In genomic region chr9:37626103-37626567, GRCm38 (mm10) we compare ENCODE assay signal across 10 mouse cellular contexts. TPM values are rescaled to one million over a fixed set of nuclear protein-coding genes. Genes with fewer than 3 reads are reported as not detected.
DNase-seq lines count a peak whose midpoint lies in the region; ATAC-seq and TF ChIP-seq lines count a peak whose summit lies in the region.
"Had no signal": no experiment of that assay in that cellular context is flagged by ENCODE, and none has a peak within 500 bp of the region (broad histone marks: within the 10 kb centered on the region; RNA-seq: fewer than 3 reads in every experiment).

No protein-coding gene starts in this region.

- no peaks in the 10 kb centered on the region for H3K27me3 ChIP-seq in hindbrain, embryonic 15.5 days
- no peaks in the 10 kb centered on the region for H3K27me3 ChIP-seq in liver, embryonic 16.5 days (ENCODE audit: control insufficient read depth, insufficient read depth, low read depth, low read length)
- H3K27me3 ChIP-seq: embryonic facial prominence, embryonic 13.5 days had no signal

- no peaks in the 10 kb centered on the region for H3K36me3 ChIP-seq in hindbrain, embryonic 15.5 days
- no peaks in the 10 kb centered on the region for H3K36me3 ChIP-seq in liver, embryonic 16.5 days (ENCODE audit: control insufficient read depth, insufficient read depth)
- H3K36me3 ChIP-seq: embryonic facial prominence, embryonic 13.5 days had no signal

- peak overlapping the region; percentile 12; the same call in 1 of the 2 replicates for H3K9ac ChIP-seq in hindbrain, embryonic 15.5 days
- no peak overlapping the region for H3K9ac ChIP-seq in liver, embryonic 16.5 days (ENCODE audit: low read depth, low read length)
- H3K9ac ChIP-seq: embryonic facial prominence, embryonic 13.5 days had no signal

- no peak for TF ChIP-seq POLR2A in cortical plate, adult 2 months (IDR thresholded peaks at IDR 0.05; ENCODE audit: extremely low read depth, insufficient read depth, low read length)

- peak overlapping the region; percentile 56 for H3K27ac ChIP-seq in cortical plate, adult 2 months (ENCODE audit: insufficient read depth, low read length)
- H3K27ac ChIP-seq in hindbrain, embryonic 15.5 days (replicated peaks), result peak overlapping the region; percentile 83
- H3K27ac ChIP-seq in liver, embryonic 16.5 days (ENCODE audit: low read length), result no peak overlapping the region
- H3K27ac ChIP-seq: embryonic facial prominence, embryonic 13.5 days; kidney, postnatal 0 days had no signal

- peak; percentile 21 to 22 for DNase-seq in heart, adult 18-20 months
- no peak for DNase-seq in heart, postnatal 25 days (ENCODE audit: low spot score)
- DNase-seq in adipocyte (ENCODE audit: low spot score), result no peak
- DNase-seq in spleen, postnatal 36 days (ENCODE audit: low spot score in 2 of 2), result no peak

- no peak overlapping the region for H3K4me3 ChIP-seq in cortical plate, adult 2 months (ENCODE audit: insufficient read depth, low read length)
- H3K4me3 ChIP-seq in hindbrain, embryonic 15.5 days, result peak overlapping the region; percentile 12; the same call in 1 of the 2 replicates
- H3K4me3 ChIP-seq in liver, embryonic 16.5 days (ENCODE audit: low read depth, low read length), result no peak overlapping the region
- H3K4me3 ChIP-seq: embryonic facial prominence, embryonic 13.5 days had no signal

- H3K9me3 ChIP-seq in hindbrain, embryonic 15.5 days, result no peaks in the 10 kb centered on the region
- no peaks in the 10 kb centered on the region for H3K9me3 ChIP-seq in liver, embryonic 16.5 days (replicated peaks; ENCODE audit: control insufficient read depth, low read length)
- H3K9me3 ChIP-seq: embryonic facial prominence, embryonic 13.5 days had no signal

- 3% methylated on average over 3 of the region's 3 CpGs for WGBS in hindbrain, embryonic 15.5 days
- 38% methylated on average over 3 of the region's 3 CpGs for WGBS in liver, embryonic 16.5 days (ENCODE audit: insufficient replicate concordance)

- no peak for TF ChIP-seq CTCF in cortical plate, adult 2 months (IDR thresholded peaks at IDR 0.05; ENCODE audit: extremely low read depth, insufficient read depth, low read length)

- ATAC-seq in hindbrain, embryonic 15.5 days (ENCODE audit: low FRiP score, low read depth), result peak; percentile 70
- ATAC-seq in liver, embryonic 16.5 days (ENCODE audit: low read depth), result peak; percentile 48; the same call in 1 of the 2 replicates
- ATAC-seq in erythroblast, adult 5-6 weeks (replicated peaks; ENCODE audit: low FRiP score, poor library complexity, severe bottlenecking), result no peak

- H3K4me2 ChIP-seq in hindbrain, embryonic 15.5 days, result peak overlapping the region; percentile 37
- no peak overlapping the region for H3K4me2 ChIP-seq in liver, embryonic 16.5 days (ENCODE audit: low read depth, low read length)
- H3K4me2 ChIP-seq: embryonic facial prominence, embryonic 13.5 days had no signal

- H3K4me1 ChIP-seq in cortical plate, adult 2 months (ENCODE audit: control insufficient read depth, insufficient read depth, low read length), result peaks cover 7% of the 10 kb centered on the region
- peaks cover 22% of the 10 kb centered on the region for H3K4me1 ChIP-seq in hindbrain, embryonic 15.5 days (replicated peaks)
- no peaks in the 10 kb centered on the region; the same call in 1 of the 2 replicates for H3K4me1 ChIP-seq in liver, embryonic 16.5 days (ENCODE audit: control insufficient read depth, low read depth, low read length)

- intact Hi-C loops in heart, postnatal 25 days (cut with DNase I), result no loop called here

RNA-seq across cellular contexts. Expression of gene Spa17, which starts 12.6 kb away (rescaled TPM):
- 1 to 10 TPM; 1.3 to 1.7 TPM for total RNA-seq in heart, adult 18-20 months (2021)
- total RNA-seq in heart, postnatal 25 days (2021), result 1 to 10 TPM; 1.3 to 2.7 TPM
- polyA plus RNA-seq in cortical plate, adult 2 months (2012; rRNA removed), result 4.8 and 5.0 TPM in 2 replicates
- 10.5 and 11.2 TPM in 2 replicates for polyA plus RNA-seq in hindbrain, embryonic 15.5 days (2015; fragmentation: Nextera tagmentation; extraction: Ambion mirVana)
- polyA plus RNA-seq in liver, embryonic 16.5 days (2015; fragmentation: Nextera tagmentation; extraction: Ambion mirVana), result 1.9 and 2.1 TPM in 2 replicates
- total RNA-seq in erythroblast, adult 5-6 weeks (2015; ENCODE audit: low replicate concordance), result not detected in 2 replicates
- total RNA-seq in erythroblast, adult 5-6 weeks (2017; ENCODE audit: low replicate concordance), result 1.4 TPM in 1 of 2 replicates, not detected in the other

RNA-seq across cellular contexts. Expression of gene Tbrg1, which starts 31.0 kb away (rescaled TPM):
- 10 to 100 TPM; 31.9 to 34.0 TPM for total RNA-seq in heart, adult 18-20 months (2021)
- 10 to 100 TPM; 33.3 to 35.5 TPM for total RNA-seq in heart, postnatal 25 days (2021)
- 48.0 TPM in 2 replicates for polyA plus RNA-seq in cortical plate, adult 2 months (2012; rRNA removed)
- polyA plus RNA-seq in hindbrain, embryonic 15.5 days (2015; fragmentation: Nextera tagmentation; extraction: Ambion mirVana), result 86.4 and 88.3 TPM in 2 replicates
- polyA plus RNA-seq in liver, embryonic 16.5 days (2015; fragmentation: Nextera tagmentation; extraction: Ambion mirVana), result 45.6 and 46.7 TPM in 2 replicates
- total RNA-seq in erythroblast, adult 5-6 weeks (2015; ENCODE audit: low replicate concordance), result 23.0 and 26.5 TPM in 2 replicates
- total RNA-seq in erythroblast, adult 5-6 weeks (2017; ENCODE audit: low replicate concordance), result 17.6 and 24.1 TPM in 2 replicates

RNA-seq across cellular contexts. Expression of gene Panx3, which starts 42.9 kb away (rescaled TPM):
- not detected for total RNA-seq in heart, adult 18-20 months (2021)
- not detected for total RNA-seq in heart, postnatal 25 days (2021)
- polyA plus RNA-seq in cortical plate, adult 2 months (2012; rRNA removed), result not detected in 2 replicates
- polyA plus RNA-seq in hindbrain, embryonic 15.5 days (2015; fragmentation: Nextera tagmentation; extraction: Ambion mirVana), result not detected in 2 replicates
- polyA plus RNA-seq in liver, embryonic 16.5 days (2015; fragmentation: Nextera tagmentation; extraction: Ambion mirVana), result not detected in 2 replicates
- total RNA-seq in erythroblast, adult 5-6 weeks (2015; ENCODE audit: low replicate concordance), result not detected in 2 replicates
- total RNA-seq in erythroblast, adult 5-6 weeks (2017; ENCODE audit: low replicate concordance), result not detected in 2 replicates

Comparison
In these comparisons a context has a peak if more than half of its experiments do, and no peak if none do; other contexts are left out.
1. DNase-seq: peak in heart, adult 18-20 months (2 of 2); none in heart, postnatal 25 days (single experiment), adipocyte (single experiment) and spleen, postnatal 36 days (0 of 2).